Mouse (Mus musculus): ENCODE data around the gene Olfr205. TPM values are rescaled to one million over a fixed set of nuclear protein-coding genes. Genes with fewer than 3 reads are reported as not detected.

Olfr205 gene
- not detected for polyA plus RNA-seq (2014; fragmentation: Illumina TruSeq; extraction: RNeasy Lipid Tissue Mini Kit (QIAGEN cat#74804); ENCODE audit: low read depth, low replicate concordance)

GRCm38 (mm10) chr16:59331038-59331437, at the start of gene Olfr205:
Olfr205 (minus strand) TSS chr16:59331138.

GRCm38 (mm10) chr16:59363893-59364292, 33.0 kb upstream of the Olfr205 start, which contains the start of gene Olfr209:
Olfr209 (minus strand) TSS chr16:59363993.

GRCm38 (mm10) chr16:59349146-59349545, 18.2 kb upstream of the Olfr205 start, which contains the start of gene Olfr206:
Olfr206 (minus strand) TSS chr16:59349246.

GRCm38 (mm10) chr16:59318148-59318547, 12.8 kb downstream of the Olfr205 start, which contains the start of gene Olfr204:
Olfr204 (minus strand) TSS chr16:59318248.

GRCm38 (mm10) chr16:59298581-59298980, 32.4 kb downstream of the Olfr205 start, which contains the start of gene Olfr203:
Olfr203 (plus strand) TSS chr16:59298881.

GRCm38 (mm10) chr16:59286693-59287092, 44.2 kb downstream of the Olfr205 start, which contains the start of gene Olfr202:
Olfr202 (minus strand) TSS chr16:59286793.

Other genes starting within 250 kb of the Olfr205 start
- gene Olfr191, start 241.3 kb downstream of the Olfr205 start, polyA plus RNA-seq (2014; fragmentation: Illumina TruSeq; extraction: RNeasy Lipid Tissue Mini Kit (QIAGEN cat#74804); ENCODE audit: low read depth, low replicate concordance), result not detected
- not detected for gene Olfr193, start 219.3 kb downstream of the Olfr205 start, polyA plus RNA-seq (2014; fragmentation: Illumina TruSeq; extraction: RNeasy Lipid Tissue Mini Kit (QIAGEN cat#74804); ENCODE audit: low read depth, low replicate concordance)
- gene Olfr194, start 210.1 kb downstream of the Olfr205 start, polyA plus RNA-seq (2014; fragmentation: Illumina TruSeq; extraction: RNeasy Lipid Tissue Mini Kit (QIAGEN cat#74804); ENCODE audit: low read depth, low replicate concordance), result not detected
- gene Olfr195, start 184.1 kb downstream of the Olfr205 start, polyA plus RNA-seq (2014; fragmentation: Illumina TruSeq; extraction: RNeasy Lipid Tissue Mini Kit (QIAGEN cat#74804); ENCODE audit: low read depth, low replicate concordance), result not detected
- not detected for gene Olfr196, start 160.7 kb downstream of the Olfr205 start, polyA plus RNA-seq (2014; fragmentation: Illumina TruSeq; extraction: RNeasy Lipid Tissue Mini Kit (QIAGEN cat#74804); ENCODE audit: low read depth, low replicate concordance)
- not detected for gene Olfr198, start 127.6 kb downstream of the Olfr205 start, polyA plus RNA-seq (2014; fragmentation: Illumina TruSeq; extraction: RNeasy Lipid Tissue Mini Kit (QIAGEN cat#74804); ENCODE audit: low read depth, low replicate concordance)
- not detected for gene Olfr199, start 111.4 kb downstream of the Olfr205 start, polyA plus RNA-seq (2014; fragmentation: Illumina TruSeq; extraction: RNeasy Lipid Tissue Mini Kit (QIAGEN cat#74804); ENCODE audit: low read depth, low replicate concordance)
- not detected for gene Olfr201, start 58.5 kb downstream of the Olfr205 start, polyA plus RNA-seq (2014; fragmentation: Illumina TruSeq; extraction: RNeasy Lipid Tissue Mini Kit (QIAGEN cat#74804); ENCODE audit: low read depth, low replicate concordance)
- gene Olfr202, start 44.3 kb downstream of the Olfr205 start, polyA plus RNA-seq (2014; fragmentation: Illumina TruSeq; extraction: RNeasy Lipid Tissue Mini Kit (QIAGEN cat#74804); ENCODE audit: low read depth, low replicate concordance), result not detected
- not detected for gene Olfr203, start 32.3 kb downstream of the Olfr205 start, polyA plus RNA-seq (2014; fragmentation: Illumina TruSeq; extraction: RNeasy Lipid Tissue Mini Kit (QIAGEN cat#74804); ENCODE audit: low read depth, low replicate concordance)
- gene Olfr204, start 12.9 kb downstream of the Olfr205 start, polyA plus RNA-seq (2014; fragmentation: Illumina TruSeq; extraction: RNeasy Lipid Tissue Mini Kit (QIAGEN cat#74804); ENCODE audit: low read depth, low replicate concordance), result not detected
- gene Olfr206, start 18.1 kb upstream of the Olfr205 start, polyA plus RNA-seq (2014; fragmentation: Illumina TruSeq; extraction: RNeasy Lipid Tissue Mini Kit (QIAGEN cat#74804); ENCODE audit: low read depth, low replicate concordance), result not detected
- gene Olfr209, start 32.9 kb upstream of the Olfr205 start, polyA plus RNA-seq (2014; fragmentation: Illumina TruSeq; extraction: RNeasy Lipid Tissue Mini Kit (QIAGEN cat#74804); ENCODE audit: low read depth, low replicate concordance), result not detected
- gene Gabrr3, start 76.2 kb upstream of the Olfr205 start, polyA plus RNA-seq (2014; fragmentation: Illumina TruSeq; extraction: RNeasy Lipid Tissue Mini Kit (QIAGEN cat#74804); ENCODE audit: low read depth, low replicate concordance), result not detected
- 40.1 TPM for gene Riox2, start 140.6 kb upstream of the Olfr205 start, polyA plus RNA-seq (2014; fragmentation: Illumina TruSeq; extraction: RNeasy Lipid Tissue Mini Kit (QIAGEN cat#74804); ENCODE audit: low read depth, low replicate concordance)

Data from adrenal gland, adult 10 weeks (tissue).